Mouse (Mus musculus): ENCODE results near the gene Pym1. TPM values are rescaled to one million over a fixed set of nuclear protein-coding genes. Genes with fewer than 3 reads are reported as not detected.

Pym1 gene
- polyA plus RNA-seq, 1 experiment from 2014 or later: 42.0 TPM

DNA sequence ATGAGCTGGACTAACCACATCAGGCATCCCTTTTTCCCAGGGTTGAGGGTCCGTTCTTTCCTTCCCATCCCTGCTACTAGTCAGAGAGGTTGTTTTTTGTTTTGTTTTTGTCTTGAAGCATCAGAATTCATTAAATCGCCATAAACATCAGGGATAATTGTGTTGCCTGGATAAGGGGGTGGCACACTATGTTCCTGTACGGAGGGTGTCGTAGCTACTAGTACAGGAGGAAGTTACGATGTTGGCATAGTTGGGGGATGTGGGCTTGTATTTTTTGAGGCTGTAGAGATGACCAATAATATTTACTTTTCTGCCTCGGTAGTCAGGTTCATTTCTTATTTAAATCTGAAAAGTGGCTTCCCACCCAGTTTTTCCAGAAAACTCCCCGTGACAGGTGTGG is 4.5 kb upstream of the Pym1 start:
- no peak overlapping the region for H3K27ac ChIP-seq
- H3K4me3 ChIP-seq (replicated peaks; ENCODE audit: low read length): peak overlapping the region; percentile 70
- no peak for ATAC-seq (ENCODE audit: low FRiP score)
- peak overlapping the region; percentile 83 for H3K9ac ChIP-seq
- no peaks in the 10 kb centered on the region for H3K9me3 ChIP-seq (ENCODE audit: control insufficient read depth, low read length)
- no peak for DNase-seq (ENCODE audit: low spot score)
- peaks cover 20% of the 10 kb centered on the region for H3K4me1 ChIP-seq (replicated peaks; ENCODE audit: control insufficient read depth, insufficient read depth, low read length)
- peaks cover 38% of the 10 kb centered on the region for H3K27me3 ChIP-seq (ENCODE audit: control insufficient read depth, insufficient read depth, low read length)
- no peaks in the 10 kb centered on the region for H3K36me3 ChIP-seq (replicated peaks; ENCODE audit: control insufficient read depth, insufficient read depth)
- H3K4me2 ChIP-seq (replicated peaks): peak overlapping the region; percentile 97
- WGBS: 7% methylated on average over 7 of the region's 7 CpGs

DNA sequence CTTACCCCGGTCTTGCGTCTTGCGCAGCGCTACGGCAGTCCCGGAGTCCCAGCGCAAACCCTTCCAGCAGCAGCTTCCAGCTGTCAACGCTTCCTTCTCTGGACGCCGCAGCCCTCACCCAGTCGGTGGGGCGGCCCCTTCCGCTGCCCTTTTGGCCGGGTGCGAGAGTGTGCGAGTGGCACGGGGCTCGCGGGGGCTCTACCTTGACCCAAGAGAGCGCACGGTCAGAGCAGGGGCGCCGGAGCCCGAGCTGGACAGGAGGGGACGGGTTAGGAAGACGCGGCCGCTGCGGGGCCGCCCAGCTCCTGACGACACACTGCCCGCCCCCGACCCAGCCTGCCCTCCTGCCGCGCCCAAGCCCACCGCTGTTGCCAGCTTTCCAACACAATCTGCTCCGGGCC is 3.9 kb upstream of the Pym1 start:
- Histone ChIP-seq H3K4me2 (replicated peaks) (peak overlapping the region; percentile 97), H3K9me3 (ENCODE audit: control insufficient read depth, low read length) (no peaks in the 10 kb centered on the region), H3K4me3 (replicated peaks; ENCODE audit: low read length) (peak overlapping the region; percentile 70), H3K9ac (peak overlapping the region; percentile 83), H3K27me3 (ENCODE audit: control insufficient read depth, insufficient read depth, low read length) (peaks cover 38% of the 10 kb centered on the region), H3K27ac (no peak overlapping the region), H3K4me1 (replicated peaks; ENCODE audit: control insufficient read depth, insufficient read depth, low read length) (peaks cover 20% of the 10 kb centered on the region), H3K36me3 (replicated peaks; ENCODE audit: control insufficient read depth, insufficient read depth) (no peaks in the 10 kb centered on the region)
- DNase-seq (ENCODE audit: low spot score) (no peak), ATAC-seq (ENCODE audit: low FRiP score) (0 out of 2 replicates have a peak, but pooled peaks have one; percentile 19)
- 0% methylated on average over 35 of the region's 37 CpGs for WGBS

DNA sequence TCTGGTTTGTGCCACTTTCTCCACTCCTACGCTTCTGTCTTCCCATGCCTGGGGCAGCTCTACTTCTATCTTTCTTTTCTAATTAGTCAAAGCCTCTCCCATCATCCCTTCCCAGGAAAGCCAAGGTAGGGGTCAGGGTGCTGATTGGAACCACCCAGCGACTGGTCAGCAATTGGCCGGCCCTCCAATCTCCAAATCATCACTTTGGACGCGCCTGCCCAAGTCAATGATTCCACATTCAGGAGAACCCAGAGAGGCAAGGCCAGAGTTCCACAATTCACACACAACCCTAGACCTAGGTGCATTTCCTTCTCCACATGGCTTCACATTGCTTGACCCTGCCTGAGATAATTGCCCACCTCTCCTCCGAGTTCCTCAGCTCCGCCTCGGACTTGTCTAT is 3.5 kb upstream of the Pym1 start:
- Histone ChIP-seq H3K4me3 (replicated peaks; ENCODE audit: low read length) (peak overlapping the region; percentile 70), H3K27me3 (ENCODE audit: control insufficient read depth, insufficient read depth, low read length) (peaks cover 38% of the 10 kb centered on the region), H3K27ac (no peak overlapping the region), H3K9ac (peak overlapping the region; percentile 83), H3K4me1 (replicated peaks; ENCODE audit: control insufficient read depth, insufficient read depth, low read length) (peaks cover 23% of the 10 kb centered on the region), H3K36me3 (replicated peaks; ENCODE audit: control insufficient read depth, insufficient read depth) (no peaks in the 10 kb centered on the region), H3K9me3 (ENCODE audit: control insufficient read depth, low read length) (no peaks in the 10 kb centered on the region), H3K4me2 (replicated peaks) (peak overlapping the region; percentile 97)
- ATAC-seq (ENCODE audit: low FRiP score) (no peak), DNase-seq (ENCODE audit: low spot score) (no peak)
- WGBS: 17% methylated on average over 8 of the region's 8 CpGs

DNA sequence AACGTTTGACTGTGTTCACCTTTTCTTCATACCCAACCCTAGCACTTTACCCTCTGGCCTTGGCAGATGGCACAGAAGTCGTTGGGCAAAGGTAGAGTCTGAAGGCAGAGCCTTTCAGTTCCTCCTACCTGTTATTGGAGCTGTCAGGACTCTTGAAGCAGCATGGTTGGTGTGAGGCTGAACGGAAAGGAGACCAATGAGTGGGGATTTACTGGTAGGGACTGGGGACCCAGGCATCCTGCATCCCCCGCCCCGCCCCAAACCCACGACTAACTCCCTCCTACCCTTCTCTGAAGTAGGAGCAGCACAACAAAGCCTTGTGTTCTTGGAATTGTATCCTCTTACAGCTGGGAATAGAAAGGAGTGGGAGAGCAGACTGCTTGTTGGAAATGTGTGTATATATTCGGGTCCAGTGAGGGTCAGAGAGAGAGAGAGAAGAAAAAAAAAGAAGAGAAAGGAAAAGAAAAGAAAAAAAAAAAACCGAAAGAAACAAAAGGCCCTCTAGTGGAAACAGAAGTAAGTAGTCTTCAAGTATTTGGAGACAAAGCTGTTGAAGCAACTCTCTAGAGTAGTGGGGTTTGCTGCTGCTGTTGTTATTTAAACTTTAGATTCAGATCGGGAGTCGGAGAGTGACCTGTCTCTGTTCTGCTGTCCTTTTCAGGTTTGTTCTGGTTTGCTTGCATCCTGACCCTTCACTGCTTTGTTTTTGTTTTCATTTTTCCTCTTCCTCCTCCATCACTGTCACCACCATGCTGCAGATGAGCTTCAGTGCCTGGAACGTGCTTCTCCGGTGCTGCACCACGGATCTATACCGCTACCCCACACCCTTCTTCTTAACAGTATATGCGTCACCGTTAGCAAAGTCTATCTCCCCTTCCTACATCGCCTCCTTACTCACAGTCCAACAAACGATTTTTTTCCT is 2.7 kb upstream of the Pym1 start, which contains the start of gene Dgka:
Dgka (minus strand) TSS at position 176 of the 922 bp plus-strand sequence.
- Histone ChIP-seq H3K36me3 (replicated peaks; ENCODE audit: control insufficient read depth, insufficient read depth) (no peaks in the 10 kb centered on the region), H3K4me3 (replicated peaks; ENCODE audit: low read length) (peak within 1 kb of the TSS; percentile 70), H3K9me3 (ENCODE audit: control insufficient read depth, low read length) (no peaks in the 10 kb centered on the region), H3K4me2 (replicated peaks) (peak within 1 kb of the TSS; percentile 97), H3K27ac (no peak within 1 kb of the TSS), H3K4me1 (replicated peaks; ENCODE audit: control insufficient read depth, insufficient read depth, low read length) (peaks cover 30% of the 10 kb centered on the region), H3K27me3 (ENCODE audit: control insufficient read depth, insufficient read depth, low read length) (peaks cover 38% of the 10 kb centered on the region), H3K9ac (peak within 1 kb of the TSS; percentile 83)
- WGBS: 24% methylated on average over 18 of the region's 18 CpGs
- ATAC-seq (ENCODE audit: low FRiP score): no peak
- peak; percentile 34 for DNase-seq (ENCODE audit: low spot score)

DNA sequence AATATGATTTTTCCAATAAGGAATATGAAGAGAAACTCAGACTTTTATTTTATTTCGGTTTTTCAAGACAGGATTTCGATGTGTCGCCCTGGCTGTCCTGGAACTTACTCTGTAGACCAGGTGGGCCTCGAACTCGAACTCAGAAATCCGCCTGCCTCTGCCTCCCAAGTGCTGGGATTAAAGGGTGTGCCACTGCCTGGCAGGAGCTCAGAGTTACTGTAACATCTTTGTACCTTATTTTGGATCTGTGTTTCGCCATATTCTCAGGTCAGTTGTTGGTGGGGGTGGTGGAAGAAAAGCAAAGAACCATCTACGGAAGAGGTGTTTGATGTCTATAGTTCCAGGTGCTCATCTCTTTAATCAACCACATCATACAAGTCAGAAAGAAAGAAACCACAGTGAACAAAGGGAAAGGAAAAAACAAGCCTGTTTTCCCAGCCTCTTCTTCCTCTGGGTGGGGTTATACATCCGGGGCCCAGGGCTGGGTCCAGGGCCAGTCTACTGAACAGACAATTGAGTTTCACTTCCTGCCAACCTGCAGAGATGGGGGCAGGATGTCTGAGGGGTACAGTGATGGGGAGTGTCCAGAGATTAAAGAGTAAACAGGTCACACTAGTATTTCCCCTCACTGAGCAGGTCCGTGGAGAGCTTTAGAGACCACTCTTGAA is 1.6 kb upstream of the Pym1 start:
- Histone ChIP-seq H3K9ac (no peak overlapping the region), H3K4me3 (replicated peaks; ENCODE audit: low read length) (no peak overlapping the region), H3K4me2 (replicated peaks) (no peak overlapping the region), H3K27ac (no peak overlapping the region), H3K27me3 (ENCODE audit: control insufficient read depth, insufficient read depth, low read length) (peaks cover 38% of the 10 kb centered on the region), H3K36me3 (replicated peaks; ENCODE audit: control insufficient read depth, insufficient read depth) (no peaks in the 10 kb centered on the region), H3K9me3 (ENCODE audit: control insufficient read depth, low read length) (no peaks in the 10 kb centered on the region), H3K4me1 (replicated peaks; ENCODE audit: control insufficient read depth, insufficient read depth, low read length) (peaks cover 34% of the 10 kb centered on the region)
- DNase-seq (ENCODE audit: low spot score): no peak
- ATAC-seq (ENCODE audit: low FRiP score): no peak
- WGBS: 96% methylated on average over 10 of the region's 10 CpGs

DNA sequence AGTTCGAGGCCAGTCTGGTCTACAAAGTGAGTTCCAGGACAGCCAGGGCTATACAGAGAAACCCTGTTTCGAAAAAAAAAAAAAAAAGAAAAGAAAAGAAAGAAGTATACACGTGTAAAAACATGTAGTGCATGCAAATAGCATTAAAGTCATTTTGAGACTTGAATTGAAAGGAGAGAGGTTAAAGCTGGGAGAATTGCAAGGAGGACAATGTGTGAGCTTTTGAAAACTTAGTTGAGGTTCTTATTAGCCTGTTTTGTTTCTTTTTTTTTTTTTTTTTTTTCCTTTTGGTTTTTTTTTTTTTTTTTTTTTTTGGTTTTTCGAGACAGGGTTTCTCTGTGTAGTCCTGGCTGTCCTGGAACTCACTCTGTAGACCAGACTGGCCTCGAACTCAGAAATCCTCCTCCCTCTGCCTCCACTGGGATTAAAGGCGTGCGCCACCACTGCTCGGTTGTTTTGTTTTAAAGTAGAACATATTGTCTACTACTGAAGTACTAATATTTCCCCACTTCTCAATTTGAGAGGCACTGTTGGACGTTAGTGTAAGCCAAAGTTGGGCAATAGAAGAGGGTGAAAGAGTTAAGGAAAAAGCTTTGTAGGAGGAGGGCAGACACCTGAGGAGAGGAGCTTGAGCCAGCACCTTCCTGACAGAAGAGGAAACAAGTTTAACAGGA is 580 bp upstream of the Pym1 start:
- DNase-seq (ENCODE audit: low spot score): no peak
- WGBS: 42% methylated on average over 9 of the region's 9 CpGs
- no peak for ATAC-seq (ENCODE audit: low FRiP score)
- Histone ChIP-seq H3K4me3 (replicated peaks; ENCODE audit: low read length) (peak overlapping the region; percentile 65), H3K9me3 (ENCODE audit: control insufficient read depth, low read length) (no peaks in the 10 kb centered on the region), H3K9ac (peak overlapping the region; percentile 92), H3K4me1 (replicated peaks; ENCODE audit: control insufficient read depth, insufficient read depth, low read length) (peaks cover 34% of the 10 kb centered on the region), H3K27me3 (ENCODE audit: control insufficient read depth, insufficient read depth, low read length) (peaks cover 30% of the 10 kb centered on the region), H3K27ac (peak overlapping the region; percentile 94), H3K36me3 (replicated peaks; ENCODE audit: control insufficient read depth, insufficient read depth) (0 out of 2 replicates have a peak, but pooled peaks cover 2% of the 10 kb centered on the region), H3K4me2 (replicated peaks) (peak overlapping the region; percentile 97)

DNA sequence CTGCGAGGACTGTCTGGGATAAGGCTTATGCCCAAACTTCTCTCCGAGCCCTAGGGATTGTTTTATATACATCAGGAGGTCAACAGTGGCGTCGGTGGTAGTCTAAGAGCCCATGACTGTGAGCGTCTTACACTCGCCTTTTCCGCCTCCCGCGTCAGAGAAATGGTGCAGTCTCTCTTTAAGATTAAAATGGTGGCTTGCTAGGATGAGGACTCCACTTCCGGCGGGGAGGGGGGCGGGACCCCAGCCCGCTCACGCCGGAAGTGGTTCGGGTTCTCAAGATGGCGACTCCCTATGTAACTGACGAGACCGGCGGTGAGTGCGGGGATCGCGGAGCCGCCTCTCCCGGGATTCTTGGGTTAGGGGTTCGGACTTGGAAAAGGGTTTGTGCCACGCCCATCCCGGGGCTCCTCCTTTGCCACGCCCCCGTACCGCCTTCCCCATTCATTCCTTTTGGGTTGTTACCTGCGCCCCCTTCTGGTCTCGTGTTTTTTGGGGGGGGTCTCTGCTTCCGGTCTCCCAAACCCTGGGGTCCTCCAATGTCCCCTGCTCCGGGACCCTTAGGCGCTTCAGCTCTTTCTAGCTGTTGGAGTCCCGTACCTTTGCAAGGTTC is 669 bp downstream of the Pym1 start:
- peaks cover 2% of the 10 kb centered on the region; the same call in 1 of the 2 replicates for H3K36me3 ChIP-seq (replicated peaks; ENCODE audit: control insufficient read depth, insufficient read depth)
- H3K27ac ChIP-seq: peak overlapping the region; percentile 94
- peak overlapping the region; percentile 97 for H3K4me2 ChIP-seq (replicated peaks)
- WGBS: under 1% methylated on average over 35 of the region's 37 CpGs
- peaks cover 19% of the 10 kb centered on the region for H3K27me3 ChIP-seq (ENCODE audit: control insufficient read depth, insufficient read depth, low read length)
- H3K9ac ChIP-seq: peak overlapping the region; percentile 92
- peak; percentile 94 for ATAC-seq (ENCODE audit: low FRiP score)
- DNase-seq (ENCODE audit: low spot score): peak; percentile 91
- peaks cover 34% of the 10 kb centered on the region for H3K4me1 ChIP-seq (replicated peaks; ENCODE audit: control insufficient read depth, insufficient read depth, low read length)
- no peaks in the 10 kb centered on the region for H3K9me3 ChIP-seq (ENCODE audit: control insufficient read depth, low read length)
- peak overlapping the region; percentile 65 for H3K4me3 ChIP-seq (replicated peaks; ENCODE audit: low read length)

DNA sequence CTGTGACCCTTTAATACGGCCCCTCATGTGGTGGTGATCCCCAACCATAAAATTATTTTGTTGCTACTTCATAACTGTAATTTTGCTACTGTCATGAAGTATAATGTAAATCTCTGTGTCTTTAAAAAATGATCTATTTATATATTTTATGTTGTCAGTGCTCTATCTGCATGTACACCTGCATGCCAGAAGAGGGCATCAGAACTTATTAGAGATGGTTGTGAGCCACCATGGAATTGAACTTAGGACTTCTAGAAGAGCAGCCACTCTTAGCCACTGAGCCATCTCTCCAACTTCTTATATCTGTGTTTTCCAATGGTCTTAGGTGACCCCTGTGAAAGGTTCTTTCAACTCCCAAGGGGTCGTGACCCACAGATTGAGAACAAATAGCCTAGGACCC is 25.2 kb downstream of the Pym1 start:
- Histone ChIP-seq H3K27me3 (ENCODE audit: control insufficient read depth, insufficient read depth, low read length) (no peaks in the 10 kb centered on the region), H3K27ac (no peak overlapping the region), H3K4me1 (replicated peaks; ENCODE audit: control insufficient read depth, insufficient read depth, low read length) (no peaks in the 10 kb centered on the region), H3K9me3 (ENCODE audit: control insufficient read depth, low read length) (no peaks in the 10 kb centered on the region), H3K9ac (no peak overlapping the region), H3K4me3 (replicated peaks; ENCODE audit: low read length) (no peak overlapping the region), H3K36me3 (replicated peaks; ENCODE audit: control insufficient read depth, insufficient read depth) (no peaks in the 10 kb centered on the region; the same call in 1 of the 2 replicates), H3K4me2 (replicated peaks) (no peak overlapping the region)
- ATAC-seq (ENCODE audit: low FRiP score) (no peak), DNase-seq (ENCODE audit: low spot score) (no peak)
- WGBS: 88% methylated on average over 2 of the region's 2 CpGs
